Mouse (Mus musculus) heart, postnatal 0 days (tissue): ENCODE data around the gene Zfc3h1. TPM values are rescaled to one million over a fixed set of nuclear protein-coding genes. Genes with fewer than 3 reads are reported as not detected.

Experiments
- ATAC-seq: fragments of 200-750 bp; cut with Nextera tagmentation; 2 replicates; pipeline ENCODE4 v1.8.0; 2017; ENCODE audit warnings: low read depth, moderate number of reproducible peaks, moderate library complexity; ENCODE audit not compliant: insufficient read depth
- DNase-seq: peaks from one replicate; pipeline ENCODE4 v3.0.0-alpha.2; 2016; ENCODE audit warnings: low spot score
- H3K27ac ChIP-seq: fragments of 300-500 bp; sonication (generic); 2 replicates; pipeline ENCODE4 v1.5.1; 2014; ENCODE audit warnings: low read depth, mild to moderate bottlenecking
- H3K27me3 ChIP-seq: fragments of 300-500 bp; sonication (generic); 2 replicates; pipeline ENCODE4 v1.6.1; 2014; ENCODE audit warnings: low read length, mixed read lengths; ENCODE audit not compliant: control insufficient read depth, insufficient read depth
- H3K36me3 ChIP-seq: fragments of 300-500 bp; sonication (generic); replicated peaks from 2 replicates; pipeline ENCODE4 v1.6.1; 2014; ENCODE audit warnings: low read length, mixed read lengths; ENCODE audit not compliant: control insufficient read depth, insufficient read depth
- H3K4me1 ChIP-seq: fragments of 300-500 bp; sonication (generic); 2 replicates; pipeline ENCODE4 v1.6.1; 2014; ENCODE audit warnings: antibody characterized with exemption; ENCODE audit not compliant: control insufficient read depth, insufficient read depth
- H3K4me2 ChIP-seq: fragments of 300-500 bp; sonication (generic); 2 replicates; pipeline ENCODE4 v1.6.1; 2014; ENCODE audit warnings: low read depth, mild to moderate bottlenecking, low read length, moderate library complexity
- H3K4me3 ChIP-seq: fragments of 300-500 bp; sonication (generic); 2 replicates; pipeline ENCODE4 v1.5.1; 2014; ENCODE audit warnings: low read depth, low read length
- H3K9ac ChIP-seq: fragments of 300-500 bp; sonication (generic); replicated peaks from 2 replicates; pipeline ENCODE4 v1.6.1; 2014; ENCODE audit warnings: low read depth, low read length, mixed read lengths
- H3K9me3 ChIP-seq: fragments of 300-500 bp; sonication (generic); replicated peaks from 2 replicates; pipeline ENCODE4 v1.6.1; 2016; ENCODE audit warnings: low read length; ENCODE audit not compliant: control insufficient read depth
- CTCF ChIP-seq: IDR thresholded peaks from 2 replicates; pipeline ENCODE4 v1.5.1; 2016; ENCODE audit warnings: antibody characterized with exemption, control low read depth, low read depth
- EP300 ChIP-seq: IDR thresholded peaks from 2 replicates; pipeline ENCODE4 v1.6.1; 2016; ENCODE audit warnings: antibody characterized with exemption, low read depth
- WGBS: fragments of 180-500 bp; shearing (Covaris S2); extraction: QIAGEN DNeasy Blood & Tissue Kit; methylation state at CpG from one replicate; pipeline ENCODE4 v1.1.7; 2014; 5-methylcytosine and 5-hydroxymethylcytosine counted together
- polyA plus RNA-seq: library from polyadenylated mRNA; unstranded; fragments of >200 nt; fragmentation: Nextera tagmentation; extraction: Ambion mirVana; gene quantifications from 2 replicates; pipeline ENCODE4 v1.2.1, GENCODE M21; 2015
- total RNA-seq: library from RNA; depleted of rRNA; stranded (reverse); fragments of >200 nt; gene quantifications from 2 replicates; pipeline ENCODE4 v1.2.3, GENCODE M21; 2014; ENCODE audit warnings: low replicate concordance

Gene Zfc3h1
- total and polyA plus RNA-seq, 2 experiments from 2014 or later: 5.3 to 26.5 TPM

DNA sequence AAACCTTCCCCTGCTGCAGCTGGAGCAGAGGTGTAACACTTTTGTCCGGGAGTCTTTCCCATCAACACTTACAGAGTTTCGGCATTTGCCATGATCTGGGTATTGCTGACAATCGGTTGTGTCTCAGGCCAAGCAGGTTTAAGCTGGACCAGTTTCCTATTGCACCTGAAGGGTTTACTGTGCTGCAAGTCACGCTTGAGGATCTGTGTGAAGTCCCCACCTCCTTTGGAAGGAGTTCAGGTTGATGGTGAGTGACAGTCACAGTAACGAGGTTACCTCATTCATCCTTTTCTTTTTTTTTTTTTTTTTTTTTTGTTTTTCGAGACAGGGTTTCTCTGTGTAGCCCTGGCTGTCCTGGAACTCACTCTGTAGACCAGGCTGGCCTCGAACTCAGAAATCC is 28.7 kb upstream of the Zfc3h1 start:
- Histone ChIP-seq H3K27me3 (no peaks in the 10 kb centered on the region), H3K27ac (no peak overlapping the region), H3K9me3 (no peaks in the 10 kb centered on the region), H3K36me3 (peaks cover 10% of the 10 kb centered on the region; the same call in 1 of the 2 replicates), H3K4me1 (0 out of 2 replicates have a peak, but pooled peaks cover 4% of the 10 kb centered on the region), H3K4me2 (no peak overlapping the region), H3K4me3 (no peak overlapping the region), H3K9ac (no peak overlapping the region)
- TF ChIP-seq EP300 (no peak), CTCF (no peak)
- 86% methylated on average over 6 of the region's 7 CpGs for WGBS
- ATAC-seq (no peak), DNase-seq (no peak)

GRCm38 (mm10) chr10:115358216-115358919 is 26.4 kb upstream of the Zfc3h1 start:
- 88% methylated on average over 17 of the region's 17 CpGs for WGBS

DNA sequence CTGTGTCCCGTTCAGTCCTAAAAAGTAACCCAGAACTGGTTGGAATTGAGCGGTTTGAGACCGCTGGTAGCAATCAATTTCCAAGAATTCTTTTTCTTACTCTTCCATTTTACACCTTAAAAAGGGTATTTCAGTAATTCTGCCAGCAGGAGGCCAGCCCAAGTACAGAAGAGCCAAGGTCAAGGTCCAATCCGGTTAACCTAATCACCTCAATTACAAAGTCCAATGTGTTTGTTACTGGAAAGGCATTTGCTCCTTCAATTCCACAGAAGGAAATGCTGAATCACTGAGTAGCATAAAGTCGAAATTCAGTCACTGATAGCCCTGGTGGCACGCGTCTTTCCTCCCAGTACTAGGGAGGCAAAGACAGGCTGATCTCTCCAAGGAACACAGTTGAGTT is 25.7 kb upstream of the Zfc3h1 start:
- H3K36me3 ChIP-seq: peaks cover 10% of the 10 kb centered on the region; the same call in 1 of the 2 replicates
- no peak overlapping the region for H3K4me3 ChIP-seq
- WGBS: 89% methylated on average over 7 of the region's 7 CpGs
- H3K4me2 ChIP-seq: no peak overlapping the region
- no peak for DNase-seq
- H3K4me1 ChIP-seq: 0 out of 2 replicates have a peak, but pooled peaks cover 10% of the 10 kb centered on the region
- no peaks in the 10 kb centered on the region for H3K9me3 ChIP-seq
- H3K27me3 ChIP-seq: no peaks in the 10 kb centered on the region
- H3K9ac ChIP-seq: no peak overlapping the region
- no peak overlapping the region for H3K27ac ChIP-seq
- TF ChIP-seq CTCF (no peak), EP300 (no peak)
- no peak for ATAC-seq

More at GRCm38 (mm10) chr10:115358216-115358919, 26.4 kb upstream of the Zfc3h1 start:
- H3K27ac ChIP-seq: no peak overlapping the region
- no peak for DNase-seq
- ATAC-seq: no peak
- H3K36me3 ChIP-seq: peaks cover 10% of the 10 kb centered on the region; the same call in 1 of the 2 replicates
- H3K4me2 ChIP-seq: no peak overlapping the region
- no peak for TF ChIP-seq EP300
- TF ChIP-seq CTCF: no peak
- 0 out of 2 replicates have a peak, but pooled peaks cover 10% of the 10 kb centered on the region for H3K4me1 ChIP-seq
- H3K4me3 ChIP-seq: no peak overlapping the region
- H3K27me3 ChIP-seq: no peaks in the 10 kb centered on the region
- H3K9ac ChIP-seq: no peak overlapping the region
- H3K9me3 ChIP-seq: no peaks in the 10 kb centered on the region

GRCm38 (mm10) chr10:115361840-115362622 is 22.7 kb upstream of the Zfc3h1 start, which contains the start of gene Tmem19:
TSS of gene Tmem19 (minus strand) at chr10:115362501.
- WGBS: 1% methylated on average over 55 of the region's 58 CpGs
- peak within 1 kb of the TSS; percentile 92 for H3K27ac ChIP-seq

GRCm38 (mm10) chr10:115362623-115362964 is 22.2 kb upstream of the Zfc3h1 start:
- no peaks in the 10 kb centered on the region for H3K36me3 ChIP-seq
- ATAC-seq: peak; percentile 3; the same call in 1 of the 2 replicates
- no peaks in the 10 kb centered on the region for H3K9me3 ChIP-seq
- H3K4me1 ChIP-seq: 0 out of 2 replicates have a peak, but pooled peaks cover 10% of the 10 kb centered on the region
- WGBS: 6% methylated on average over 9 of the region's 9 CpGs
- no peak for DNase-seq
- H3K27me3 ChIP-seq: no peaks in the 10 kb centered on the region
- peak overlapping the region; percentile 63 for H3K4me3 ChIP-seq
- peak overlapping the region; percentile 51 for H3K9ac ChIP-seq
- peak overlapping the region; percentile 92 for H3K27ac ChIP-seq
- peak overlapping the region; percentile 74 for H3K4me2 ChIP-seq
- TF ChIP-seq EP300 (no peak), CTCF (no peak)

More at GRCm38 (mm10) chr10:115361840-115362622, 22.7 kb upstream of the Zfc3h1 start, which contains the start of gene Tmem19:
- Histone ChIP-seq H3K9ac (peak within 1 kb of the TSS; percentile 51), H3K4me1 (0 out of 2 replicates have a peak, but pooled peaks cover 10% of the 10 kb centered on the region), H3K27me3 (no peaks in the 10 kb centered on the region), H3K4me2 (peak within 1 kb of the TSS; percentile 74), H3K4me3 (peak within 1 kb of the TSS; percentile 63), H3K36me3 (0 out of 2 replicates have a peak, but pooled peaks cover 3% of the 10 kb centered on the region), H3K9me3 (no peaks in the 10 kb centered on the region)
- peak; percentile 97 for DNase-seq
- TF ChIP-seq CTCF: no peak
- TF ChIP-seq EP300: no peak
- ATAC-seq: peak; percentile 99
